Mouse (Mus musculus): ENCODE results near the gene Rab42.
A peak's percentile ranks its signal among the peaks of the same experiment; 100 is the strongest.

The Rab42 gene

GRCm38 (mm10) chr4:132302939-132303479 lies at the start of gene Rab42:
Gene Rab42, minus strand, starts transcription at chr4:132303385.
- peak; percentile 41 to 69 for DNase-seq

GRCm38 (mm10) chr4:132352739-132353138 lies 49.6 kb upstream of the Rab42 start:
- DNase-seq = peak in 1 of 2 experiments; percentile 46

GRCm38 (mm10) chr4:132351401-132351800 lies 48.2 kb upstream of the Rab42 start:
- DNase-seq = no peak

GRCm38 (mm10) chr4:132350854-132351253 lies 47.7 kb upstream of the Rab42 start:
- DNase-seq = no peak

GRCm38 (mm10) chr4:132350123-132350740 lies 47.0 kb upstream of the Rab42 start:
- DNase-seq = no peak

- DNase-seq = no peak
Measured at GRCm38 (mm10) chr4:132349495-132350122, 46.4 kb upstream of the Rab42 start.

- peak in 1 of 2 experiments; percentile 22 for DNase-seq
Measured at GRCm38 (mm10) chr4:132346661-132347060, 43.5 kb upstream of the Rab42 start.

- peak; percentile 60 to 71 for DNase-seq
Measured at GRCm38 (mm10) chr4:132346261-132346660, 43.1 kb upstream of the Rab42 start.

GRCm38 (mm10) chr4:132345843-132346212 lies 42.6 kb upstream of the Rab42 start:
- no peak for DNase-seq

- peak; percentile 95 to 99 for DNase-seq
Measured at GRCm38 (mm10) chr4:132345135-132345842, 42.1 kb upstream of the Rab42 start.

- DNase-seq = no peak
Measured at GRCm38 (mm10) chr4:132344403-132345134, 41.4 kb upstream of the Rab42 start.

- DNase-seq = peak in 1 of 2 experiments; percentile 25
Measured at GRCm38 (mm10) chr4:132341451-132341850, 38.3 kb upstream of the Rab42 start.

- DNase-seq = peak; percentile 84 to 91
Measured at GRCm38 (mm10) chr4:132338943-132339342, 35.8 kb upstream of the Rab42 start.

- DNase-seq = peak; percentile 61 to 72
Measured at GRCm38 (mm10) chr4:132332880-132333279, 29.7 kb upstream of the Rab42 start.

- DNase-seq = no peak
Measured at GRCm38 (mm10) chr4:132331960-132332359, 28.8 kb upstream of the Rab42 start.

GRCm38 (mm10) chr4:132329835-132330354 lies 26.7 kb upstream of the Rab42 start:
- no peak for DNase-seq

GRCm38 (mm10) chr4:132329115-132329834 lies 26.1 kb upstream of the Rab42 start, which contains the start of gene Trnau1ap:
Gene Trnau1ap, minus strand, starts transcription at chr4:132329538.
- peak; percentile 93 to 97 for DNase-seq

- DNase-seq = no peak
Measured at GRCm38 (mm10) chr4:132328391-132328982, 25.3 kb upstream of the Rab42 start.

GRCm38 (mm10) chr4:132326481-132326880 lies 23.3 kb upstream of the Rab42 start:
- peak in 1 of 2 experiments; percentile 41 for DNase-seq

- peak; percentile 41 to 63 for DNase-seq
Measured at GRCm38 (mm10) chr4:132315711-132316110, 12.5 kb upstream of the Rab42 start.

- no peak for DNase-seq
Measured at GRCm38 (mm10) chr4:132312627-132313026, 9.4 kb upstream of the Rab42 start.

All from kidney, postnatal 36 days (tissue).